Mouse (Mus musculus) MEL (cell line): ENCODE results near the gene Sparc. TPM values are rescaled to one million over a fixed set of nuclear protein-coding genes. Genes with fewer than 3 reads are reported as not detected.

Source experiments
- DNase-seq: peaks from one replicate; pipeline ENCODE4 v3.0.0; 2011; ENCODE audit warnings: low read depth, low spot score
- H3K27ac ChIP-seq: 2 replicates; pipeline ENCODE4 v1.5.1; 2012; ENCODE audit warnings: low read depth, mild to moderate bottlenecking, control low read depth, low read length, moderate library complexity; ENCODE audit not compliant: control insufficient read depth
- H3K27me3 ChIP-seq, 2 experiments: fragments of 150-350 bp in 1 of 2; sonication (generic) in 1 of 2; 2 replicates each; pipeline ENCODE4 v1.6.1; 2012; ENCODE audit warnings: low read length in 2 of 2, mild to moderate bottlenecking in 2 of 2, improper control_type of control experiment in 1 of 2, moderate library complexity in 1 of 2; ENCODE audit not compliant: insufficient read depth in 2 of 2, control insufficient read depth in 1 of 2
- H3K36me3 ChIP-seq, 2 experiments: 2 replicates each; pipeline ENCODE4 v1.6.1; 2012 to 2014; ENCODE audit warnings: low read length in 2 of 2, improper control_type of control experiment in 1 of 2, inconsistent platforms in 1 of 2, mild to moderate bottlenecking in 1 of 2; ENCODE audit not compliant: insufficient read depth in 2 of 2, control insufficient read depth in 1 of 2
- H3K4me1 ChIP-seq, 2 experiments: fragments of 150-350 bp in 1 of 2; sonication (generic) in 1 of 2; 2 replicates each; pipeline ENCODE4 v1.6.1; 2012; ENCODE audit warnings: low read length in 2 of 2, improper control_type of control experiment in 1 of 2, mild to moderate bottlenecking in 1 of 2; ENCODE audit not compliant: insufficient read depth in 2 of 2, control insufficient read depth in 1 of 2
- H3K4me3 ChIP-seq, 2 experiments: fragments of 150-350 bp in 1 of 2; sonication (generic) in 1 of 2; 2 replicates each; pipeline ENCODE4 v1.5.1; 2012; ENCODE audit warnings: low read depth in 2 of 2, low read length in 2 of 2, mild to moderate bottlenecking in 2 of 2, moderate library complexity in 2 of 2, control low read depth in 1 of 2, improper control_type of control experiment in 1 of 2; ENCODE audit not compliant: control insufficient read depth in 1 of 2, insufficient read depth in 1 of 2
- H3K79me2 ChIP-seq: 2 replicates; pipeline ENCODE4 v1.6.1; 2012; ENCODE audit warnings: mild to moderate bottlenecking, low read length, moderate library complexity; ENCODE audit not compliant: control insufficient read depth, poor library complexity, insufficient read depth
- H3K9ac ChIP-seq: 2 replicates; pipeline ENCODE4 v1.6.1; 2012; ENCODE audit warnings: low read depth, mild to moderate bottlenecking, control low read depth, low read length, moderate library complexity; ENCODE audit not compliant: control insufficient read depth, poor library complexity, severe bottlenecking
- H3K9me3 ChIP-seq: fragments of 150-350 bp; sonication (generic); replicated peaks from 2 replicates; pipeline ENCODE4 v1.6.1; 2012; ENCODE audit warnings: mild to moderate bottlenecking, low read length, improper control_type of control experiment, moderate library complexity; ENCODE audit not compliant: insufficient read depth
- BHLHE40 ChIP-seq: IDR thresholded peaks from 2 replicates; pipeline ENCODE4 v1.6.1; 2012; ENCODE audit warnings: low read depth, mild to moderate bottlenecking, inconsistent platforms, low read length, improper control_type of control experiment, borderline replicate concordance
- CHD2 ChIP-seq: IDR thresholded peaks from 2 replicates; pipeline ENCODE4 v1.6.1; 2011; ENCODE audit warnings: low read length, improper control_type of control experiment
- CTCF ChIP-seq, 3 experiments: IDR thresholded peaks in 2 of 3; conservative IDR thresholded peaks in 1 of 3; 2 replicates each; pipeline ENCODE4 v1.5.1; 2011 to 2012; ENCODE audit warnings: low read length in 3 of 3, low read depth in 2 of 3, mild to moderate bottlenecking in 2 of 3, improper control_type of control experiment in 1 of 3, inconsistent platforms in 1 of 3, mixed read lengths in 1 of 3, moderate library complexity in 1 of 3; ENCODE audit not compliant: control insufficient read depth in 1 of 3, insufficient read depth in 1 of 3, poor library complexity in 1 of 3, severe bottlenecking in 1 of 3
- E2F4 ChIP-seq: IDR thresholded peaks from 2 replicates; pipeline ENCODE4 v1.6.1; 2011; ENCODE audit warnings: low read depth, low read length, improper control_type of control experiment, borderline replicate concordance
- ELF1 ChIP-seq: IDR thresholded peaks from 2 replicates; pipeline ENCODE4 v1.6.1; 2014; ENCODE audit warnings: low read depth, mild to moderate bottlenecking, inconsistent platforms, low read length, improper control_type of control experiment, moderate library complexity
- EP300 ChIP-seq, 2 experiments: IDR thresholded peaks; 2 replicates each; pipeline ENCODE4 v1.6.1; 2011; ENCODE audit warnings: improper control_type of control experiment in 2 of 2, low read length in 2 of 2, low read depth in 1 of 2, mild to moderate bottlenecking in 1 of 2
- GABPA ChIP-seq: IDR thresholded peaks from 2 replicates; pipeline ENCODE4 v1.6.1; 2012; ENCODE audit warnings: low read depth, mild to moderate bottlenecking, inconsistent platforms, low read length, improper control_type of control experiment, moderate library complexity
- KAT2A ChIP-seq: conservative IDR thresholded peaks from 2 replicates; pipeline ENCODE4 v1.6.1; 2012; ENCODE audit warnings: low read depth, low read length, improper control_type of control experiment, inconsistent platforms
- MAX ChIP-seq: IDR thresholded peaks from 2 replicates; pipeline ENCODE4 v1.6.1; 2011; ENCODE audit warnings: low read length, improper control_type of control experiment
- MAZ ChIP-seq: IDR thresholded peaks from 2 replicates; pipeline ENCODE4 v1.6.1; 2012; ENCODE audit warnings: low read depth, mild to moderate bottlenecking, inconsistent platforms, low read length, improper control_type of control experiment
- MEF2A ChIP-seq: IDR thresholded peaks from 2 replicates; pipeline ENCODE4 v1.6.1; 2014; ENCODE audit warnings: low read depth, mild to moderate bottlenecking, inconsistent platforms, low read length, improper control_type of control experiment; ENCODE audit not compliant: poor library complexity, insufficient replicate concordance, severe bottlenecking; ENCODE audit errors: extremely low read depth
- MXI1 ChIP-seq: IDR thresholded peaks from 2 replicates; pipeline ENCODE4 v1.6.1; 2011; ENCODE audit warnings: mild to moderate bottlenecking, low read depth, low read length, improper control_type of control experiment
- MYB ChIP-seq: IDR thresholded peaks from 2 replicates; pipeline ENCODE4 v1.6.1; 2011; ENCODE audit warnings: mild to moderate bottlenecking, low read depth, low read length, improper control_type of control experiment
- NELFE ChIP-seq: IDR thresholded peaks from 2 replicates; pipeline ENCODE4 v1.6.1; 2011; ENCODE audit warnings: low read depth, low read length, improper control_type of control experiment
- NRF1 ChIP-seq: IDR thresholded peaks from 2 replicates; pipeline ENCODE4 v1.6.1; 2014; ENCODE audit warnings: low read depth, mild to moderate bottlenecking, inconsistent platforms, low read length, improper control_type of control experiment, moderate library complexity; ENCODE audit not compliant: poor library complexity, insufficient read depth, severe bottlenecking
- POLR2AphosphoS2 ChIP-seq: IDR thresholded peaks from 2 replicates; pipeline ENCODE4 v1.6.1; 2011; ENCODE audit warnings: low read length, improper control_type of control experiment
- POLR2AphosphoS5 ChIP-seq: IDR thresholded peaks from 2 replicates; pipeline ENCODE4 v1.6.1; 2012; ENCODE audit warnings: low read depth, borderline replicate concordance, mild to moderate bottlenecking, inconsistent platforms, low read length, moderate library complexity, mixed read lengths
- SIN3A ChIP-seq: IDR thresholded peaks from 2 replicates; pipeline ENCODE4 v1.6.1; 2012; ENCODE audit warnings: low read length, improper control_type of control experiment, inconsistent platforms
- SMC3 ChIP-seq: IDR thresholded peaks from 2 replicates; pipeline ENCODE4 v1.6.1; 2011; ENCODE audit warnings: low read depth, low read length, improper control_type of control experiment
- TAL1 ChIP-seq: IDR thresholded peaks from 2 replicates; pipeline ENCODE4 v1.6.1; 2012; ENCODE audit warnings: mild to moderate bottlenecking, inconsistent platforms, low read length, moderate library complexity, mixed read lengths
- TBP ChIP-seq: IDR thresholded peaks from 2 replicates; pipeline ENCODE4 v1.8.0; 2011; ENCODE audit warnings: low read depth, low read length, improper control_type of control experiment
- USF1 ChIP-seq: IDR thresholded peaks from 2 replicates; pipeline ENCODE4 v1.6.1; 2014; ENCODE audit warnings: low read depth, mild to moderate bottlenecking, inconsistent platforms, low read length, improper control_type of control experiment, moderate library complexity
- USF2 ChIP-seq, 2 experiments: IDR thresholded peaks; 2 replicates each; pipeline ENCODE4 v1.6.1; 2011 to 2012; ENCODE audit warnings: improper control_type of control experiment in 2 of 2, low read length in 2 of 2, borderline replicate concordance in 1 of 2, inconsistent platforms in 1 of 2, low read depth in 1 of 2, mild to moderate bottlenecking in 1 of 2; ENCODE audit not compliant: insufficient read depth in 1 of 2
- ZC3H11A ChIP-seq: IDR thresholded peaks from 2 replicates; pipeline ENCODE4 v1.6.1; 2012; ENCODE audit warnings: low read depth, mild to moderate bottlenecking, inconsistent platforms, low read length, improper control_type of control experiment
- ZNF384 ChIP-seq: IDR thresholded peaks from 2 replicates; pipeline ENCODE4 v1.6.1; 2012; ENCODE audit warnings: low read depth, mild to moderate bottlenecking, inconsistent platforms, low read length, improper control_type of control experiment
- polyA plus RNA-seq, 2 experiments: library from polyadenylated mRNA; stranded (reverse) in 1 of 2; unstranded in 1 of 2; fragments of >175 nt in 1 of 2; fragments of >200 nt in 1 of 2; gene quantifications; 2 replicates each; pipeline versions ENCODE4 v1.2.1 to v1.2.4; 2012; ENCODE audit warnings: low replicate concordance in 2 of 2, low read depth in 1 of 2; ENCODE audit not compliant: insufficient read length in 2 of 2, insufficient read depth in 1 of 2, missing spikeins in 1 of 2
- total RNA-seq: library from RNA; depleted of rRNA; stranded (reverse); fragments of 300-350 nt; gene quantifications from 2 replicates; pipeline ENCODE4 v1.2.3, GENCODE M21; 2012

Gene Sparc
- total and polyA plus RNA-seq, 3 experiments: not detected

GRCm38 (mm10) chr11:55418704-55419061, 4.3 kb downstream of the Sparc start:
- no peak for DNase-seq
- no peaks in the 10 kb centered on the region for H3K36me3 ChIP-seq
- H3K9ac ChIP-seq: no peak overlapping the region
- H3K79me2 ChIP-seq: no peaks in the 10 kb centered on the region
- no peak overlapping the region for H3K27ac ChIP-seq
- H3K4me3 ChIP-seq: no peak overlapping the region
- H3K4me1 ChIP-seq: peaks cover 0 to 5% of the 10 kb centered on the region in 2 experiments; a peak in 1 of 4 replicates
- no peak for TF ChIP-seq MEF2A
- TF ChIP-seq USF2 (IDR thresholded peaks at IDR 0.05; ENCODE audit: borderline replicate concordance in 1 of 2, insufficient read depth in 1 of 2, low read depth in 1 of 2, low read length in 2 of 2): no peak
- TF ChIP-seq MAZ: no peak
- TF ChIP-seq NELFE: no peak
- TF ChIP-seq MAX: no peak
- no peak for TF ChIP-seq ZNF384
- TF ChIP-seq SMC3: no peak
- TF ChIP-seq SIN3A: no peak
- no peak for TF ChIP-seq USF1
- no peak for TF ChIP-seq ZC3H11A
- TF ChIP-seq GABPA: no peak
- TF ChIP-seq MXI1: no peak
- TF ChIP-seq CHD2: no peak
- no peaks in the 10 kb centered on the region for H3K9me3 ChIP-seq
- H3K27me3 ChIP-seq: peaks cover 0 to 8% of the 10 kb centered on the region in 2 experiments; a peak in 3 of 4 replicates

GRCm38 (mm10) chr11:55417898-55418703, 4.9 kb downstream of the Sparc start:
- Histone ChIP-seq H3K4me3 (no peak overlapping the region), H3K36me3 (no peaks in the 10 kb centered on the region), H3K4me1 (peaks cover 0 to 5% of the 10 kb centered on the region in 2 experiments; a peak in 1 of 4 replicates), H3K79me2 (no peaks in the 10 kb centered on the region), H3K27me3 (peaks cover 0 to 8% of the 10 kb centered on the region in 2 experiments; a peak in 3 of 4 replicates), H3K27ac (no peak overlapping the region), H3K9me3 (no peaks in the 10 kb centered on the region), H3K9ac (no peak overlapping the region)
- no peak for DNase-seq
- no peak for TF ChIP-seq E2F4
- TF ChIP-seq CTCF (IDR thresholded peaks at IDR 0.05 in 2 of 3, conservative IDR thresholded peaks at IDR 0.05 in 1 of 3; ENCODE audit: control insufficient read depth in 1 of 3, insufficient read depth in 1 of 3, low read depth in 2 of 3, low read length in 3 of 3, poor library complexity in 1 of 3, severe bottlenecking in 1 of 3): no peak
- no peak for TF ChIP-seq EP300 (IDR thresholded peaks at IDR 0.05; ENCODE audit: low read depth in 1 of 2, low read length in 2 of 2)
- TF ChIP-seq TBP: no peak
- no peak for TF ChIP-seq NRF1
- no peak for TF ChIP-seq ZC3H11A
- no peak for TF ChIP-seq BHLHE40
- TF ChIP-seq MYB: no peak
- TF ChIP-seq POLR2AphosphoS5: no peak
- no peak for TF ChIP-seq NELFE
- no peak for TF ChIP-seq ELF1
- no peak for TF ChIP-seq POLR2AphosphoS2
- TF ChIP-seq CHD2: no peak
- no peak for TF ChIP-seq GABPA
- no peak for TF ChIP-seq TAL1
- no peak for TF ChIP-seq KAT2A
